Mouse (Mus musculus) limb, embryonic 13.5 days (tissue): ENCODE results near the gene Fos. TPM values are rescaled to one million over a fixed set of nuclear protein-coding genes. Genes with fewer than 3 reads are reported as not detected.

Experiments
- ATAC-seq: fragments of 200-750 bp; cut with Nextera tagmentation; 2 replicates; pipeline ENCODE4 v1.8.0; 2017; ENCODE audit warnings: low read depth, moderate number of reproducible peaks, moderate TSS enrichment; ENCODE audit not compliant: low FRiP score
- H3K27ac ChIP-seq: fragments of 300-500 bp; sonication (generic); 2 replicates; pipeline ENCODE4 v1.5.1; 2015; ENCODE audit warnings: inconsistent platforms, mild to moderate bottlenecking, moderate library complexity
- H3K27me3 ChIP-seq: fragments of 300-500 bp; sonication (generic); 2 replicates; pipeline ENCODE4 v1.6.1; 2015; ENCODE audit warnings: mild to moderate bottlenecking, inconsistent platforms
- H3K36me3 ChIP-seq: fragments of 300-500 bp; sonication (generic); 2 replicates; pipeline ENCODE4 v1.6.1; 2015; ENCODE audit warnings: inconsistent platforms, mild to moderate bottlenecking, moderate library complexity
- H3K4me1 ChIP-seq: fragments of 300-500 bp; sonication (generic); 2 replicates; pipeline ENCODE4 v1.6.1; 2015; ENCODE audit warnings: inconsistent platforms
- H3K4me2 ChIP-seq: fragments of 300-500 bp; sonication (generic); replicated peaks from 2 replicates; pipeline ENCODE4 v1.6.1; 2015; ENCODE audit warnings: inconsistent platforms, mild to moderate bottlenecking, moderate library complexity
- H3K4me3 ChIP-seq: fragments of 300-500 bp; sonication (generic); 2 replicates; pipeline ENCODE4 v1.5.1; 2015; ENCODE audit warnings: moderate library complexity, mild to moderate bottlenecking, inconsistent platforms
- H3K9ac ChIP-seq: fragments of 300-500 bp; sonication (generic); 2 replicates; pipeline ENCODE4 v1.6.1; 2015; ENCODE audit warnings: mild to moderate bottlenecking, inconsistent platforms
- H3K9me3 ChIP-seq: fragments of 300-500 bp; sonication (generic); 2 replicates; pipeline ENCODE4 v1.6.1; 2016; ENCODE audit warnings: inconsistent platforms
- WGBS: fragments of 180-500 bp; shearing (Covaris S2); methylation state at CpG from one replicate; pipeline ENCODE4 v1.1.7; 2015; 5-methylcytosine and 5-hydroxymethylcytosine counted together
- polyA plus RNA-seq: library from polyadenylated mRNA; unstranded; fragments of >200 nt; fragmentation: Nextera tagmentation; extraction: Ambion mirVana; gene quantifications from 2 replicates; pipeline ENCODE4 v1.2.1, GENCODE M21; 2015

The Fos gene
- polyA plus RNA-seq, 1 experiment from 2014 or later: 7.2 TPM

DNA sequence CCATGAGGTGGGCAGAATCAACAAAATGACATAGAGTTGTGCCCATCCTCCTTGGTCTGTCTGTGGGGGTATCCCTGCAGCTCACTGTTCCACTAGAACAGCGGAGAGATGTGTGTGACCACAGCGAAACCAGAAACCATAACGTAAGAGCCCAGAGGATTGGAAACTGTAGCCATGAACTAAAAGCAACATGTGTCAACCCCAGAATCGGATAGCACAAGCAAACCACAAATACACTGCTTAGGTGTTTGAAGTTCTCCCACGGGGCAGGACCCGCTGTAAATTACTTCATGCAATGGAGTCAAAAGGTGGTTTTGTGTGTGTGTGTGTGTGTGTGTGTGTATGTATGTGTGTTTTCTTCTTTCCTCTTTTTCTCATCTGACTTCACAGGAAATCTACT, 26.7 kb upstream of the Fos start:
- WGBS: 56% methylated on average over 6 of the region's 6 CpGs
- Histone ChIP-seq H3K9ac (no peak overlapping the region), H3K4me1 (peaks cover 28% of the 10 kb centered on the region), H3K27me3 (no peaks in the 10 kb centered on the region), H3K4me2 (no peak overlapping the region), H3K27ac (no peak overlapping the region), H3K9me3 (no peaks in the 10 kb centered on the region; the same call in 1 of the 2 replicates), H3K4me3 (no peak overlapping the region), H3K36me3 (no peaks in the 10 kb centered on the region)
- no peak for ATAC-seq

DNA sequence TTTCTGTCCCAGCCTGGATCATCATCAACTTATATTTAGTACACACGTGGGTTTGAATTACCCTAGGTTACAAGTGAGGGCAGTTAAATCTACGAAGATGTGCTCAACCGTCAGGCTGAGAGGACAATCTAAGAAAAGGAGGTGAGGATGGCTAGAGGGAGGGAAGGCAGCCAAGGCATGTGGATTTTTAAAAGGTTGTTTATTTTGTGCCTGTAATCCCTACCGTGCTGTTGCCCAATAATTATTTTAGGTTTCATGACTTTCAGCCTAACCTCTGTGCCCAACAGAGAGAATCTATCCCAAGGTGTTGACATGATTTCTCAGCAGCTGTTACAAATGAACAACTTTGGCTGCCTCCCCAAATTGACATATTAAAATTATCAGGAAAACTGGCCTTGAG, 26.2 kb upstream of the Fos start:
- Histone ChIP-seq H3K27ac (no peak overlapping the region), H3K4me3 (no peak overlapping the region), H3K4me1 (peaks cover 31% of the 10 kb centered on the region), H3K36me3 (no peaks in the 10 kb centered on the region), H3K27me3 (no peaks in the 10 kb centered on the region), H3K9ac (no peak overlapping the region), H3K9me3 (no peaks in the 10 kb centered on the region; the same call in 1 of the 2 replicates), H3K4me2 (no peak overlapping the region)
- ATAC-seq: no peak
- WGBS: 49% methylated on average over 4 of the region's 4 CpGs

DNA sequence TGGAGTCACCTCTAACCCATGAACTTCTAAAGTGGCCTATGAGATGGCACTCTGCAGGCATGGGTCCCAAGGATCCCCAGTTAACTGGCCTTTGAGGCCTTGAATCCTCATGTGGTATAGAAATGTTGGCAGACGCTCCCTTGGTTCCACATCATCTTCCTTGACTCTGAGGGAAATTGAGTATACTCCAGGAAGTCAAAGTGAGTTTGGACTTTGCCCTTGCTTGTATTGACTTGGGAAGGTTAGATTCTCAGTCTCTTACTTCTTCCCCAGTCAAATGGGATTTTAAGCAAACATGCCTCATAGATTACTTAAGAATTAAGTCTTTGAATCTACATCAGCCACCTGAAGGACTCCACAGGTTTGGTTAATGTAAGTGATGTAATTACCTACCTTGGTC, 24.2 kb upstream of the Fos start:
- peaks cover 33% of the 10 kb centered on the region for H3K4me1 ChIP-seq
- H3K27me3 ChIP-seq: no peaks in the 10 kb centered on the region
- no peak overlapping the region for H3K27ac ChIP-seq
- no peak for ATAC-seq
- no peak overlapping the region for H3K9ac ChIP-seq
- 94% methylated on average over 1 of the region's 1 CpGs for WGBS
- H3K4me2 ChIP-seq: no peak overlapping the region
- H3K9me3 ChIP-seq: no peaks in the 10 kb centered on the region
- no peak overlapping the region for H3K4me3 ChIP-seq
- no peaks in the 10 kb centered on the region for H3K36me3 ChIP-seq

DNA sequence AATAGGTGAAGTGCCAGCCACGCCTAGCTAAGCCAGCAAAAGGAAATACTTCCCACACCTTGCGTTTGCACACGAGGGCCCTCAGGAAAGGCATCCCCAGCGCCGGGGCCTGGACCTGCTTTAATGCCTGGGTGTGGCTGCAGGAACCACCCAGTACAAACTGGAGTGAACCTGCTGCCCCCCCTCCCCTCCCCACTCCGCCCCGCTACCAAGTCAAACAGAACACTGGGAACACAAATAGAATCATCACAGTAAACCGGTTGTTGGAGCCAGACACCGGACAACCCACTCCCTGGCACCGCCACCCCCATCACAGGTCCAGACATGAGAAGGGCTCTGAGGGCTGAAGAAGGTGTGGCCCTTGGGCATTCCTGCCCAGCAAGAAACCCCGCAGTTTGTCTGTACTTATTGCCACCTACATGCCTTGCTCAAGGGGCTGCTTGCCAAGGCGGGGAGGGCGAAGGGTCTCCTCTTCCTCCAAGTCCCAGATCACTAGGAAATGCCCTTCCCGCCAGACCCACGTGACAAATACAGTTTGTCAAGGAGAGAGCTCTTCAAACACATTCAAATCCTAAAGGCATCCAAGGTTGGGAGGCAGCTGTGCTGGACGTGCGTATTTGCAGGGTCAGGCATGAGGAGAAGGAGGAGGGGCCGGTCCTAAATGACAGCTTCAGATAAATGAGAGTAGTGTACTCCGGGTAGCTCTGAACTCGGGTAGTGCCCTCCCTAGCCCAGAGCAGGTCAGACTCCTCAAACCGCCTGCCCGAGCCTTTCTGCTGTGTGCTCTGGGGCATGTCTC, 21.8 kb upstream of the Fos start:
- Histone ChIP-seq H3K4me2 (peak overlapping the region; percentile 38), H3K27me3 (no peaks in the 10 kb centered on the region), H3K4me1 (peaks cover 42% of the 10 kb centered on the region), H3K4me3 (no peak overlapping the region), H3K36me3 (no peaks in the 10 kb centered on the region), H3K9me3 (no peaks in the 10 kb centered on the region), H3K27ac (no peak overlapping the region; the same call in 1 of the 2 replicates), H3K9ac (peak overlapping the region; percentile 31; the same call in 1 of the 2 replicates)
- 35% methylated on average over 22 of the region's 22 CpGs for WGBS
- no peak for ATAC-seq

DNA sequence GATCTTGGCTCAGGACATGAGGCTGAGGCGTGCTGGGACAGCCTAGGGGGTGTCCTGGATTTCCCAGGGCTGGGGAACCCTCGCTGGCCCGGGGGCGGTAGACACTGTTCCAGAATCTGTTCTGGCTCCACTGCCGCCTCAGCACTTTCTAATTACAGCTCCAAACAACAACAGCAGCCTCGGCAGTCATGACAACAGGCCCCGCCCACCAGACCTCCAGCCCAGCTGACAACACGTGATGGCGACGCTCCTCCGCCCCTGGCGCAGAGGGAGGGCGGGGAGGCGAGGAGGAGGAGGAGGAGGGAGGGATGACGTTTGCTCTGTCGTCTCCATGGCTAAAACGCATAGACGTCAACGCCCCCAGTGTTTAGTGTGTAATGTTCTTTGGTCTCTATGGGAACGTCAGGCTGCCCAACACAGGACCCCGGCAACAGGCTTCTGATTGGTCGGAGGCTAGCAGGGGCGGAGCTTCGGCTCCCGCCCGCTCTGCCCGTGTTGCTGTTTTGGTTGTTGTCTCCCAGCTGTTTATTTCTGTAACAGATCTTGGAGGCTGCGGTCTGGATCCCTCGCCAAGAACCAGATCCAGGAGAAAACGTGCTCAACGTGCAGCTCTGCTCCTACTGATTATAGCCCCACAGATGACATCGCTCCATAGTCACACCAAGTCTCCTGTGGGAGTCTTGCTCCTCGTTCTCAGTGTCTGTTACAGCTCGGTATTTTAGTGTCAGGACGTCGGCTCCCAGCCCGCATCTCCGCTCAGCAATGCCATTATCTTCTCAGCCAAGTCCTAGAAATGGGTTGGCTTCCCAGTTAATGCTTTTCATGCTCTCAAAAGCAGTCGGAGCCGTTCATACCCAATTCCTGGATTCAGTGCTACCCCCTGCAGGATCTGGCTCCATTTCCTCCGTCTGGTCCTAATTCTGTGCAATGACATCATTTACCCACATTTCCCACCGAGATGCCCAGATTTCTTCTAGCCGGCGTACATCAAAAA, 18.3 kb upstream of the Fos start:
- peak; percentile 99 for ATAC-seq
- no peaks in the 10 kb centered on the region for H3K9me3 ChIP-seq
- peak overlapping the region; percentile 94 for H3K27ac ChIP-seq
- WGBS: under 1% methylated on average over 43 of the region's 44 CpGs
- H3K36me3 ChIP-seq: no peaks in the 10 kb centered on the region
- H3K4me2 ChIP-seq: peak overlapping the region; percentile 78
- H3K4me1 ChIP-seq: peaks cover 44% of the 10 kb centered on the region
- H3K27me3 ChIP-seq: no peaks in the 10 kb centered on the region
- peak overlapping the region; percentile 67 for H3K9ac ChIP-seq
- peak overlapping the region; percentile 53 for H3K4me3 ChIP-seq

DNA sequence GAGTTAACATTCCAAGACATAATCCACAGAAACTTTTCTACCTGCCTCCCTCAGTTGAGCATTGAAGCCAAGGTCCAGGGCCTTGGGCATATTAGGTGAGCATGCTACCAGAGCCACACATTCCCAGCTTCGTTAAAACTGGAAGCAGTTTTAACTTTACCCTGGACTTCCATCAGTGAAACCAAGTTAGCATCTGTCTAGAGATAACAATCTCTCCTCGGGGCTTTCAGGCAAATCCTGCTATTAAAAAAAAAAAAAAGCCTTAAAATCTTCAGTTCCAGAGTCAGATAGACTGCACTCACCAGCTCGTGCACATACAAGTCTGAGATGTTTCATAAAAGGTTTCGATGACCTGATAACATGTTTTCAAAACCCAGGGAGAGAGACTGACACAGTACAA, 17.4 kb upstream of the Fos start:
- Histone ChIP-seq H3K4me3 (no peak overlapping the region), H3K4me2 (peak overlapping the region; percentile 78), H3K9ac (no peak overlapping the region)

DNA sequence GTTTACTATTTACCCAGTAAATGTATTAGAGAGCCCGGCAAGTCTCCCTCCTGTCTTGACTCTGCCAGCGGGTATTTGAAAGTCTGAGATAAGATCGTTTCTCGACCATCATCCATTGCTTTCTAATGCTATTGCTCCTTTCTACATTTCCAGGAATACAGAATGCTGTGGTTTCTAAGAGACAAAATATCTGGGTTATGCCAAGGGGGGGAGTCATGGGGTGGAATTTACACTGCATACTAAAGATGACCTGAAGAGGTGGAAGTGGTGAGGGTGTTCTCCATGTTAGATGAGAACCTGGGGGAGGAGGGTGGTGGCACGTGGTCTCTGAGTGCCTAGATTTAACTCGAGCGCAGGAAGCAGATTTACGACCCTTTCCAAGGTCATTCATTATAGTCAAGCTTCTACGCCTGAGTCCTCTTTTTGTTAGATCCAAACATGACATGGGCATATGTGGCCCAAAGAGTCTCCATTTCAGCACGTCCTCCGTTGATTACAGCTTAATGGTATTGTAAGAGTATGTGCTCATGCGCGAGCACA, 16.7 kb upstream of the Fos start:
- Histone ChIP-seq H3K36me3 (no peaks in the 10 kb centered on the region), H3K4me3 (no peak overlapping the region), H3K4me1 (peaks cover 43% of the 10 kb centered on the region), H3K27me3 (no peaks in the 10 kb centered on the region), H3K9me3 (no peaks in the 10 kb centered on the region), H3K4me2 (no peak overlapping the region), H3K27ac (no peak overlapping the region), H3K9ac (no peak overlapping the region)
- ATAC-seq: no peak
- WGBS: 42% methylated on average over 13 of the region's 13 CpGs

More for the DNA sequence above, 17.4 kb upstream of the Fos start:
- H3K36me3 ChIP-seq: no peaks in the 10 kb centered on the region
- no peak for ATAC-seq
- H3K9me3 ChIP-seq: no peaks in the 10 kb centered on the region
- 45% methylated on average over 4 of the region's 4 CpGs for WGBS
- peak overlapping the region; percentile 94 for H3K27ac ChIP-seq
- peaks cover 44% of the 10 kb centered on the region for H3K4me1 ChIP-seq
- H3K27me3 ChIP-seq: no peaks in the 10 kb centered on the region

DNA sequence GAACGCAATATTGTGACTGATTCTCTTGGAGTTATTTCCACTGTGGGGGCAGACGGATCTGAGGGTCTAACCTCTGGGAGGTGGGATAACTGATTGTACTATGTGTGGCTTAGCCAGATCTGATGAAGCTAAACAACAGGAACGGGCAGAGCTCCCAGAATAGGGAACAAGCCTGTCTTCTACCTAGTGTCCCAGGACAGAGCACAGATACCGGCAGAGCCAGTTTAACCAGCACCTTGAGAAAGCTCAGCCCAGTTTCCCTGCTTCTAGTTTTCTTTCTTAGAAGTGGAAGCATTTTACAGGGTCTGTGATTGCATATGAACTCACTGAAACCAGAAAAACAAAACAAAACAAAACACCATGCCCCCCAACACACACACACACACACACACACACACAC, 13.9 kb upstream of the Fos start:
- 64% methylated on average over 4 of the region's 4 CpGs for WGBS
- peaks cover 40% of the 10 kb centered on the region for H3K4me1 ChIP-seq

DNA sequence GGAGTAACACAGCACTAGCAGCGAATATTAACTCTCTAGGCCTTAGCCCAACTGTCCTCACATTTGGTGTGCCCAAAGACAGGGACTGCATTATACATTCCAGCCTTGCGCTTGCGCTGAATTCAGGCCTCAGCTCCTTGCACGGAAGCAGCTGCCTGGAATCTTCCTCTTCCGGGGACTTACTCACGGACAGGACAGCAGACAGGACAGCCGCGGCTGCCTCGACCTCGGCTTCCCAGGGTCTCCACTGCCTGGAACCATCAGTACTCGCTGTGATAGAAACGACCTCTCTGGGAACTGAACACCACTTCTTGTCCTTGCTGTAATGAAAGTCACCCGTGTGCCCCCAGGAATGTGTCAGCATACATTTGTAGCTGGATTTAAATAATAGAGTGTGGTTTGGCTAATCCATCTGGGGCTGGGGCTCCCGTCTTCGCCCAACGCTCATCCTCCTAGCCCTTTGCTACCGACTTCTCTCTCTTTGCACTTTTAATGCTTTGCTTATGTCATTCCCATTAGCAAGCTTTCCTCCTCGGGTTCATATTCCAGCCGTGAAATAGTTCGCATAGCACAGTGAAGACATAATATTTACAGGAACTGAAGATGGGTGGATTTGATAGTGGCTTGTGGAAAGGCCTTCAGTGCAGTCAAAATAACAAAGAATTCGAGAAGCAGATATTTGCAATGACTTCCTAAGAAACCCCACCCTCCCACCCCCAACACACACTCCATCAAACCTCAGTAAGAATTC, 11.6 kb upstream of the Fos start:
- no peaks in the 10 kb centered on the region for H3K9me3 ChIP-seq
- no peak overlapping the region for H3K9ac ChIP-seq
- peak; percentile 42 for ATAC-seq
- no peaks in the 10 kb centered on the region for H3K27me3 ChIP-seq
- H3K4me3 ChIP-seq: no peak overlapping the region
- H3K4me2 ChIP-seq: no peak overlapping the region
- peaks cover 22% of the 10 kb centered on the region for H3K4me1 ChIP-seq
- H3K27ac ChIP-seq: peak overlapping the region; percentile 22; the same call in 1 of the 2 replicates
- H3K36me3 ChIP-seq: no peaks in the 10 kb centered on the region
- WGBS: 53% methylated on average over 21 of the region's 21 CpGs

More for the DNA sequence above, 13.9 kb upstream of the Fos start:
- no peaks in the 10 kb centered on the region for H3K9me3 ChIP-seq
- no peak overlapping the region for H3K9ac ChIP-seq
- no peak overlapping the region for H3K27ac ChIP-seq
- no peak overlapping the region for H3K4me3 ChIP-seq
- ATAC-seq: no peak
- no peaks in the 10 kb centered on the region for H3K36me3 ChIP-seq
- no peaks in the 10 kb centered on the region for H3K27me3 ChIP-seq
- H3K4me2 ChIP-seq: no peak overlapping the region

DNA sequence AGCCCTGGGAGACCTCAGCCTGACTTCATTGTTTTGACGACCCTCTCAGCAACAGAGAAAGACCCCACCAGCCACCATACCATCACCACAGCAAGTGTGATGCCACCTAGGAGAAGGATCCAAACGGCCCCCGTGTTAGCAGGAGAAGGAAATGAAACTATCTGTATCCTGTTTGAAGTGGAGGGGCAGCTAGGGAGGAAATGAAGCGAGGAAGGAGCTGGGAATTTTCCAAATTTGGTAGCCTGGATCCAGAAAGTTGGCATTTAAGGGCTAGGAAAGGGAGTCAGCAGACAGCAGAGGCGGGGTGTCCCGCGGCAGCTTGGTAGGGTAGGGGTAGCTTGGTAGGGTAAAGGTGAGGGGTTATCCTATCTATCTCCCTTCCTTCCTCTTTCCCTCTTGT, 10.9 kb upstream of the Fos start:
- H3K9ac ChIP-seq: no peak overlapping the region
- H3K4me1 ChIP-seq: peaks cover 19% of the 10 kb centered on the region
- no peak for ATAC-seq
- no peaks in the 10 kb centered on the region for H3K27me3 ChIP-seq
- no peak overlapping the region for H3K4me3 ChIP-seq
- H3K9me3 ChIP-seq: no peaks in the 10 kb centered on the region
- no peak overlapping the region for H3K4me2 ChIP-seq
- H3K36me3 ChIP-seq: no peaks in the 10 kb centered on the region
- 63% methylated on average over 7 of the region's 7 CpGs for WGBS
- no peak overlapping the region for H3K27ac ChIP-seq

DNA sequence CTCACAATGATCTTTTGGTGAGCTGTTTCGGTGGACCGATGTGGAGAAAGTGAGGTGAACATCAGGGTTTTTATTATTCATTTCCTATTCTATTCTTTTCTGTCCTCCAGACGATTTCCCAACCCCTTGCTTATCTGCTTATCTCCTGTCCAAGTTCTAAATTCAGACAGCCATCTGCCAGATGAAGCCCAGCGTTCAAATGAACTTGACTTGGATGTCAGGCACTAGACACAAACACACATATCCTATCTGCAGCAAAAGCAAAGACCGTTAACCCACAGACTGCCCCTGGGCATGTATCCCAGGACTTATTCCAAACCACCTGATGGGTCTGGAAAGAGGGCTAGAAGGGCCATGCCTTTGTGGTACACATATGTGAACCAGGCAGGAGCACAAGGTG, 9.3 kb upstream of the Fos start:
- no peak overlapping the region for H3K9ac ChIP-seq
- no peaks in the 10 kb centered on the region for H3K36me3 ChIP-seq
- H3K4me3 ChIP-seq: no peak overlapping the region
- no peaks in the 10 kb centered on the region for H3K27me3 ChIP-seq
- no peaks in the 10 kb centered on the region for H3K9me3 ChIP-seq
- H3K27ac ChIP-seq: no peak overlapping the region
- peaks cover 17% of the 10 kb centered on the region for H3K4me1 ChIP-seq
- 80% methylated on average over 5 of the region's 5 CpGs for WGBS
- no peak for ATAC-seq
- H3K4me2 ChIP-seq: no peak overlapping the region
